Mouse (Mus musculus) spleen, adult 2 months (tissue): ENCODE results near the gene Gan. TPM values are rescaled to one million over a fixed set of nuclear protein-coding genes. Genes with fewer than 3 reads are reported as not detected.

Source experiments
- DNase-seq, 2 experiments: peaks; one replicate each; pipeline versions ENCODE4 v3.0.0 to v3.0.0-alpha.2; 2012 to 2021; ENCODE audit warnings: low spot score in 2 of 2, low read depth in 1 of 2
- H3K27ac ChIP-seq: fragments of 200-500 bp; 2 replicates; pipeline ENCODE4 v1.5.1; 2012; ENCODE audit warnings: low read length, inconsistent platforms; ENCODE audit not compliant: insufficient read depth
- H3K27me3 ChIP-seq: fragments of 200-500 bp; 2 replicates; pipeline ENCODE4 v1.6.1; 2012; ENCODE audit warnings: mild to moderate bottlenecking, moderate library complexity, low read length, inconsistent platforms; ENCODE audit not compliant: control insufficient read depth, insufficient read depth
- H3K36me3 ChIP-seq: fragments of 200-500 bp; 2 replicates; pipeline ENCODE4 v1.6.1; 2012; ENCODE audit warnings: mild to moderate bottlenecking, low read length, inconsistent platforms; ENCODE audit not compliant: control insufficient read depth, insufficient read depth
- H3K4me1 ChIP-seq: fragments of 200-500 bp; 2 replicates; pipeline ENCODE4 v1.6.1; 2011; ENCODE audit warnings: inconsistent platforms; ENCODE audit not compliant: control insufficient read depth, insufficient read depth, insufficient read length
- H3K4me3 ChIP-seq: fragments of 200-500 bp; 2 replicates; pipeline ENCODE4 v1.5.1; 2011; ENCODE audit warnings: mild to moderate bottlenecking, inconsistent platforms; ENCODE audit not compliant: insufficient read depth, insufficient read length; ENCODE audit errors: extremely low read depth
- CTCF ChIP-seq: fragments of 200-500 bp; IDR thresholded peaks from 2 replicates; pipeline ENCODE4 v1.5.1; 2011; ENCODE audit warnings: mild to moderate bottlenecking, inconsistent platforms; ENCODE audit not compliant: insufficient read depth, insufficient read length, insufficient replicate concordance; ENCODE audit errors: extremely low read depth
- POLR2A ChIP-seq: fragments of 200-500 bp; IDR thresholded peaks from 2 replicates; pipeline ENCODE4 v1.6.1; 2011; ENCODE audit warnings: low read depth, low read length, inconsistent platforms
- WGBS: fragments of 180-500 bp; shearing (Covaris S2); methylation state at CpG from one replicate; pipeline ENCODE4 v1.1.7; 2018; 5-methylcytosine and 5-hydroxymethylcytosine counted together
- polyA plus RNA-seq: library from polyadenylated mRNA; depleted of rRNA; stranded (reverse); fragments of >200 nt; gene quantifications from 2 replicates; pipeline ENCODE4 v1.2.3, GENCODE M21; 2012

Gene Gan
- polyA plus RNA-seq, 1 experiment, result 2.9 TPM

GRCm38 (mm10) chr8:117156149-117156548, 1.8 kb upstream of the Gan start:
- DNase-seq, result no peak
- WGBS, result 89% methylated on average over 4 of the region's 4 CpGs

GRCm38 (mm10) chr8:117156866-117157768, 818 bp upstream of the Gan start:
- 4% methylated on average over 33 of the region's 33 CpGs for WGBS
- DNase-seq, result no peak
- H3K27me3 ChIP-seq, result no peaks in the 10 kb centered on the region
- H3K36me3 ChIP-seq, result no peaks in the 10 kb centered on the region
- H3K4me1 ChIP-seq, result peaks cover 7% of the 10 kb centered on the region
- peak overlapping the region; percentile 65 for H3K27ac ChIP-seq
- no peak for TF ChIP-seq POLR2A
- TF ChIP-seq CTCF, result no peak
- peak overlapping the region; percentile 90 for H3K4me3 ChIP-seq

More at GRCm38 (mm10) chr8:117156149-117156548, 1.8 kb upstream of the Gan start:
- Histone ChIP-seq H3K4me3 (no peak overlapping the region), H3K27ac (no peak overlapping the region), H3K36me3 (no peaks in the 10 kb centered on the region), H3K4me1 (peaks cover 4% of the 10 kb centered on the region), H3K27me3 (no peaks in the 10 kb centered on the region)
- TF ChIP-seq CTCF (no peak), POLR2A (no peak)

GRCm38 (mm10) chr8:117157769-117158091, 205 bp upstream of the Gan start:
- H3K27ac ChIP-seq, result peak overlapping the region; percentile 65
- H3K36me3 ChIP-seq, result no peaks in the 10 kb centered on the region
- 1% methylated on average over 45 of the region's 45 CpGs for WGBS
- TF ChIP-seq CTCF, result no peak
- peak; percentile 42 for TF ChIP-seq POLR2A
- H3K27me3 ChIP-seq, result no peaks in the 10 kb centered on the region
- H3K4me3 ChIP-seq, result peak overlapping the region; percentile 90
- H3K4me1 ChIP-seq, result peaks cover 7% of the 10 kb centered on the region
- DNase-seq, result peak; percentile 89 to 94

GRCm38 (mm10) chr8:117159031-117159430, 1.1 kb downstream of the Gan start:
- no peaks in the 10 kb centered on the region for H3K36me3 ChIP-seq
- no peak for DNase-seq
- no peak overlapping the region for H3K27ac ChIP-seq
- no peak overlapping the region for H3K4me3 ChIP-seq
- no peaks in the 10 kb centered on the region for H3K27me3 ChIP-seq
- TF ChIP-seq POLR2A (no peak), CTCF (no peak)
- WGBS, result 79% methylated on average over 5 of the region's 5 CpGs
- peaks cover 7% of the 10 kb centered on the region for H3K4me1 ChIP-seq

GRCm38 (mm10) chr8:117164912-117165311, 7.0 kb downstream of the Gan start:
- no peak for DNase-seq
- 84% methylated on average over 4 of the region's 4 CpGs for whole genome bisulfite sequencing
- TF ChIP-seq CTCF (no peak), POLR2A (no peak)

GRCm38 (mm10) chr8:117165542-117165941, 7.6 kb downstream of the Gan start:
- no peak overlapping the region for H3K4me3 ChIP-seq
- DNase-seq, result no peak
- no peaks in the 10 kb centered on the region for H3K36me3 ChIP-seq
- no peaks in the 10 kb centered on the region for H3K27me3 ChIP-seq
- WGBS, result 95% methylated on average over 4 of the region's 4 CpGs
- no peak overlapping the region for H3K27ac ChIP-seq
- TF ChIP-seq POLR2A, result no peak
- no peak for TF ChIP-seq CTCF
- H3K4me1 ChIP-seq, result peaks cover 3% of the 10 kb centered on the region; the same call in 1 of the 2 replicates

More at GRCm38 (mm10) chr8:117164912-117165311, 7.0 kb downstream of the Gan start:
- Histone ChIP-seq H3K27ac (no peak overlapping the region), H3K27me3 (no peaks in the 10 kb centered on the region), H3K36me3 (no peaks in the 10 kb centered on the region), H3K4me1 (peaks cover 3% of the 10 kb centered on the region; the same call in 1 of the 2 replicates), H3K4me3 (no peak overlapping the region)

GRCm38 (mm10) chr8:117166515-117166914, 8.6 kb downstream of the Gan start:
- 91% methylated on average over 2 of the region's 2 CpGs for WGBS
- Histone ChIP-seq H3K4me1 (no peaks in the 10 kb centered on the region), H3K36me3 (no peaks in the 10 kb centered on the region), H3K27ac (no peak overlapping the region), H3K27me3 (no peaks in the 10 kb centered on the region), H3K4me3 (no peak overlapping the region)
- no peak for DNase-seq
- TF ChIP-seq CTCF (no peak), POLR2A (no peak)
